Mouse (Mus musculus): ENCODE measurements around the gene Ebf3.
A peak's percentile ranks its signal among the peaks of the same experiment; 100 is the strongest.

Ebf3 gene

GRCm38 (mm10) chr7:137289290-137289957 lies 24.8 kb downstream of the Ebf3 start:
- no peak for DNase-seq (ENCODE audit: low read depth)

GRCm38 (mm10) chr7:137278171-137278570 lies 36.1 kb downstream of the Ebf3 start:
- DNase-seq (ENCODE audit: low read depth), result no peak

DNA sequence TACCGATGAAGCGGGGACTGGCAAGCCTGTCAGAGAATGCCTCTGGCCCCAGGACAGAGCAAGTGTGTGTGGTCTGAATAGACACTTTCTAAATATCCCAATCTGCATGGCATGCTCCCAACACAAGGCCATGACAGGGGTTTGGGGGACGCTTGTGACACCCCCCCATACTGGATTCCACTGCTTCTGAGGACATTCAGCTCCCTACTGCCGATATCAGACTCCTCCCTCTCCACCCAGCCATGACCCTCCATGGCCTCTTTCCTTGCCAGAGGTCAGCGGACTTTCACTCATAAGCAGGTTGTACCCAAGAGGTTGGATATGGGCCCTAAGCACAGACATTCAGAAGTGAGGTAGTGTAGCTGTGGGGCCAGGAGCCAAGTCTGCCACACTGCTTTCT lies 36.5 kb downstream of the Ebf3 start:
- no peak for DNase-seq (ENCODE audit: low read depth)

DNA sequence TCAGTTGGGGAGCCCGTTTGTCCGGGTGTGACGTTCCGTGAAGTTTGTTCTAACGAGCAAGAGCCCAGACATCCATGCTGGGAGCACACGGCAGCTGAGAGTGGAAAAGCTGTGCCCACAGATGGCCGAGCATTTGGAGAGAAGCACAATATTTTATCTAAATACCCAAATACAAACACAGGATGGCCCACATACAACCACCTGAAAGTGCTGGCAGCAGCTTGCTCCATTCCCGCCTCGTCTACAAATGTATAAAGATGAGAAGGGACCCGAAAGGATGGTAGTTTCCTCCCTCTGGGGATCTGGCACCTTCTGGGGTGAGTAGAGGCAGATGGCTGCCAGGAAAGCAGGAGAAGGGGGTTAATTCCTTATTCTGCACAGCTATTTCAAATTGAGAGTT lies 42.0 kb downstream of the Ebf3 start:
- DNase-seq (ENCODE audit: low read depth), result no peak

DNA sequence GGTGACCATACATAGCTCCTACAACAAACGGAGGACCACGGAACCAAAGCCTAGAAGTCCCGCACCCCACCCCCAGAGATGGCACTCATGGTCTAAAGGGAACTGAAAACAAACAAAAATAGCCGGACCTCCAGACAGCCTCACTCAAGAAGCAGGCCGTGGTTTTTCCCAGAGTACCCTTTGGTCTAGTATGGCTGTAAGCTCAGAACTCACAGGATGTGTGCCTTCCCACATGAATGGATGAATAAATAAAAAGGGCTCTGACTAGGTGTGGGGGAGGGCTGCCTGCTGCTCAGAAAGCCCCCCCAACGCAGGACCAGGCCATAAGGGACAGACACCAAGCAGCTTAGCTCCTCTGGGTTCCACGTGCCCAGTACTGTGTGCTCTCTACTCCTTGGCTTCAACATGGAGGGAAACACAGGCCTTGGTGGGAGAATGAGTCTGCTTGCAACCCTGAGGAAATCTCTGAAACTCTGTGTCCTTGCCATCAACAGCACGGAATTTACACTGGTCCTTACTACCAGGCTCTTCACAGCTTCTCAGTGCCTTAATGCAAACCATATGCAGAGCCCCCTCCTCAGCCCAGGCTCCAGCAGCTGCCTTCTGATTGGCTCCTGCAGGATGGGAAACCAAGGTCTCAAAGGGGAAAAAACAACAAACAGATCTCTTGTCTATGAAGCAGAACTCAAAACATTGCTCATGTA lies 45.6 kb downstream of the Ebf3 start:
- no peak for DNase-seq (ENCODE audit: low read depth)

GRCm38 (mm10) chr7:137267441-137267840 lies 46.8 kb downstream of the Ebf3 start:
- DNase-seq (ENCODE audit: low read depth), result no peak

DNA sequence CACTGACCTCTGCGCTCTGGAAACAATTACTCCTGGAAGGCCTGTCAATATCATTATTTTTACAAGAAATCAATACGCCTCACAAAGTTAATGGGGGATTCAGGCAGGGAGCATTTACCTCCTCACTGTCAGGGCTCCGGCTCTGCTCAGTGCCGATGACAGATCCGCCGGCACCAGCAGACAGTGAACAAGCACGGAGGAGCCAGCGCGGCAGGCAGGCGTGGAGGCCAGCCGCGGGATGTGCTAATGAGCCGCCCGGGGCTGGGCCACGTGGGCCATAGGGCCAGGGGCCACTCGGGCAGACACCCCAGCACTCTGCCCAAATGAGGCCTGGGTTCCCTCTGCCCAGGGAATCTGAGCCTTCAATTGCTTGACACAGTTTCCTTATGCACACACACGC lies 47.7 kb downstream of the Ebf3 start:
- DNase-seq (ENCODE audit: low read depth), result no peak

DNA sequence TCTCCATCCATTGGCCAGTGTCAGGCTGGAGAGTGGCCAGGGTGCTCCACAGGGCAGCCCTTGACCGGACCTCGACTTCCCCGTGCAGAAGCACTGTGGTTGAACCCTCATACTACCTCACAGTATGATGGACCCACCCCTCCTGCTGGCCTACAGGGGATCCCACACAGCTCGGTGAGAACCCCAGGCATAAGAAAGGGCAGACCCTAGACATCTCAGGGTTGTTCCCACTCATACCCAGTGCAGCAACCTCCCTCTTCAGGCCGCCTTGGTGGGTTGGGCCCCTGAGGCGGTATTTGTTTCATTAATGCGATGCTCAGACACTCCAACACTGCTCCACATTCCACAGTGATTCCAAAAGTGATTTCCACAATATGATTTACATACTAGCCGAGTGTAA lies 51.9 kb downstream of the Ebf3 start:
- DNase-seq (ENCODE audit: low read depth), result no peak

GRCm38 (mm10) chr7:137246213-137246872 lies 67.9 kb downstream of the Ebf3 start:
- peak; percentile 47 for DNase-seq (ENCODE audit: low read depth)

GRCm38 (mm10) chr7:137244839-137245238 lies 69.4 kb downstream of the Ebf3 start:
- DNase-seq (ENCODE audit: low read depth), result no peak

- DNase-seq (ENCODE audit: low read depth), result no peak
Measured at GRCm38 (mm10) chr7:137240481-137240880, 73.8 kb downstream of the Ebf3 start.

GRCm38 (mm10) chr7:137239542-137240133 lies 74.6 kb downstream of the Ebf3 start:
- DNase-seq (ENCODE audit: low read depth), result no peak

- no peak for DNase-seq (ENCODE audit: low read depth)
Measured at GRCm38 (mm10) chr7:137237419-137237818, 76.8 kb downstream of the Ebf3 start.

DNA sequence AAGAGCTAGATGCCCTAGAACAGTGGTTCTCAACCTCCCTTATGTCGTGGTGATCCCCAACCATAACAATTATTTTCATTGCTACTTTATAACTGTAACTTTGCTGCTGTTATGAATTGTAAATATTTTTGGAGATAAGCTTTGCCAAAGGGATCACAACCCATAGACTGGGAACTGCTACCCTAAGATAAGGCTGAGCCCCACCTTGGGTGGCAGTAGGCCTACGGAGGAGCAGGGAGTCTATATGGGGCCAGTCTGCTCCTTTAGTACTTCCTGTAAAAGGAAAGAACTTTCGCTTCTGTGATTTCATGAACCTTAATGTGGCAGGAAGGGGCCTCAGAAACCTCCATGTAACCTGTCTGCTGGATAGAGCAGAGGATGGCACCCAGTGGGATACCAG lies 90.4 kb downstream of the Ebf3 start:
- no peak for DNase-seq (ENCODE audit: low read depth)

DNA sequence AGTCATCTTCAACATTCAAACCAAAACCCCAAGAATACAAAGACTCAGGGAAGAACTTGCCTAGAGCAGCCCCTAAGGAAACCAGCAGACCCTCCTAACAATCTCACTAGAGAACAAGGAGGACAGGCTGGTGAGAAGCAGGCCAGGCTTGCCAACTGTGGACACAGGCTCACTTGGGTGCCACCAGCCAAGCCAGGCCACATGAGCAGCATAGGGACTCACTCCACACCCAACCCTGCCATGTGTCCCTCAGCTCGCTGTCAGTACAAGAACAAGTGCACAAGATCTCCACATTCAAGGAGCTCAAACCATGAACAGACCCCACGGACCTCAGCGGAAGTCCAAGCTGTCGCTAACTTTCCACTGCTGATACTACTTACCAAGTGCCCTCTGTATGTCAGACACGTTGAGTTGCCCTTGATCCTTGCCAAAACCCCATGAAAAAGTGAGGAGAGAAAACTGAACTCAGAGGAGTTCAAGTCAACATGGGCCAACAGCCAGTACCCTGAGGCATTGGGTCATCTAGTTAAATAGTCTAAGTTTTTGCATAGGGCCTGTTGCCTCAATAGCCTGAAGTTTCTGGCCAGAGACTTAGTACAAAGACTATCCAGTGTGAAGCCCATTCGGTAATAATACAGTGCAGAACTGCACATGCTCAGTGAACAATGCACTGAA lies 91.3 kb downstream of the Ebf3 start:
- no peak for DNase-seq (ENCODE audit: low read depth)

- no peak for DNase-seq (ENCODE audit: low read depth)
Measured at GRCm38 (mm10) chr7:137221599-137221998, 92.6 kb downstream of the Ebf3 start.

GRCm38 (mm10) chr7:137220436-137220835 lies 93.8 kb downstream of the Ebf3 start:
- DNase-seq (ENCODE audit: low read depth), result no peak

DNA sequence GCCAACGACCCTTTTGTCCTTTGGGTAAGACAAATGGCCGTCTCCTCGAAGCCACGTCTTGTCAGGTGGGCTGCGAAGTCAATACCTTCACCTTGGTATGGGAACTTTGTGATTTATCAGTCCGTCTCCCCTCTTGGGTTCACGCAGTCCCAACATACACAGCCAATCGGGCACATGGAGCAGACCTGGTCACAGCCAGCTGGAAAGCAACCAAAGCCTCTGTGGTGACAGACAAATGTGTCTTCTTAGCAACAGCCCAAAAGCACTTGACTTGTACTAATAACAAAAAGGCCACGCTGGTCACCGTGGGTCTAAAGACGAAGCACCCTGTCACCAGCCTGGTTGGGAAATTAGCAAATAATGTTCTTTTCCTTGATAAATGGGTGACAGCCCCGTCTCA lies 95.5 kb downstream of the Ebf3 start:
- DNase-seq (ENCODE audit: low read depth), result no peak

GRCm38 (mm10) chr7:137213444-137213843 lies 100.8 kb downstream of the Ebf3 start:
- DNase-seq (ENCODE audit: low read depth), result no peak

DNA sequence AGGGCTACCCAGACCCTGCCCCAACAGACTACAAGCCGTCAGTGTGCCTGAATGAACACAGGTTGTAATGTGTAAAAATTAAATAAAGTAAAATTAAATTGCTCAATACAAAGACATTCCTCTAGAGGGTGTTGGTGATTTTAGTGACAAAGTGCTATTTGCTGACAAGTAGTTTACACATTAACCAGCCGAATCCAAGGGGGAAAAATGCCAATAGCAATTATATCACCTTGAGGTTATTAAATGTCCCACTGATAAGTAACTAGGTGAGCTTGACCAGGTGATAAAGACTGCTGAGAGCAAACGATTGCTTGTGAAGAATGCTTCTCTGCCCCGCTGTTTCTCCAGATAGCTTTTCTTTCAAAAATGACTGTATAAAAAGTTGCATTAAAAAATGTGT lies 102.9 kb downstream of the Ebf3 start:
- no peak for DNase-seq (ENCODE audit: low read depth)

DNA sequence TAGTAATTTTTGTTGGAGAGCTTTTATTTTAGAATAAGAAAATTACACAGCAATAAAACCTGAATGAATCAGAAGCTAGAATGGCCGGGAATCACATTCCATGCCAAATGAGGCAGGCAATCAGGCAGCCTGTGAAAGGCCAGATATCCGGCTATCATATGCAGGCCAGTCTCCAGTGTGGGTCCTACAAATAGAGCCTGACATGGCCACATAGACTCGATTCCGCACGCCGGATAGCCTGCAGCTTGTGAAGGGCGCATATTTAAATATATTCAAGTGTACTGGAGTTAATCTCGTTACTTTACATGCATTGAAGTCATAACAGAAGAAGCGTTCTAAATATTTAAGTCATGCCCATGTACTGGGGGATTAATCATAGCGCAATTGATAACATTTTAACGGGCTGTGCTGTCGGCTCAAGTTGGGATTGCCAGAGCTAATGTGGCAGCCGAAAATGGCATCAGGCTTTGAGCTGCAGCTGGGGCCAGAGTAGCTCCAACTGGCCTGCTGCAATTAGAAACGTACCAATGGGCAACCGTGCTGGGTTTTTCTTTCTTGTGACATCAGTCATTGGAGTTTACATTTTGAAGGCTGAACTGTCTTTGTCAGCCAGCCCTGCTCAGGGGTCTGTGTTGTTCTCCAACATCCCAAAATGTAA lies 104.4 kb downstream of the Ebf3 start:
- no peak for DNase-seq (ENCODE audit: low read depth)

DNA sequence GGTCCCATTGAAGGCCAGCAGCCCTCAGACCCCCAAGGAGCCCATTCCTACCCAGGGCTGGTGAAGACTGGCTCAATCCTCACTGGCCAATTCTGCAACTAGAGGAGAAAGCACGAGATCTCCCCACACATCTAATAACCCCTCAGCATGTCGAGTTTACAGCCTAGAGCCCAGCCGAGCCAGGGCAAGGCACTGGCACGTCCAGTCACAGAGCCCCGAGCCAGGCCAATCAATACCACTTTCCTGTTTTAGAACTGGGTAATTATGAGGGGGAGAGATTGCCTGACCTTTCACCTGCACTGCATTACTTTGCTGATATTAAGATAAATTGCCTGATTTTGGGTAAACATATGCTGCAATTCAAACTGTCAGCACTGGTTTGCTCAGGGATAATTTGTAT lies 105.7 kb downstream of the Ebf3 start:
- no peak for DNase-seq (ENCODE audit: low read depth)

All from c-Kit-positive CD71-negative TER-119-negative erythroid progenitor cells, embryonic 14.5 days (primary cell).